15 mouse cellular contexts compared by ENCODE assay signal in genomic region chr6:134262383-134262782, GRCm38 (mm10).
DNase-seq lines count a peak whose midpoint lies in the region; ATAC-seq and TF ChIP-seq lines count a peak whose summit lies in the region.
"Had no signal": no experiment of that assay in that cellular context is flagged by ENCODE, and none has a peak within 500 bp of the region (broad histone marks: within the 10 kb centered on the region; RNA-seq: fewer than 3 reads in every experiment).

No protein-coding gene starts in this region.

- H3K4me3 ChIP-seq in heart, adult 2 months: no peak overlapping the region
- no peak overlapping the region for H3K4me3 ChIP-seq in lung, embryonic 15.5 days
- H3K4me3 ChIP-seq in intestine, embryonic 14.5 days (ENCODE audit: low read depth, low read length): no peak overlapping the region
- H3K4me3 ChIP-seq in stomach, embryonic 16.5 days (replicated peaks; ENCODE audit: low read length): no peak overlapping the region
- H3K4me3 ChIP-seq: forebrain, embryonic 10.5 days; left cerebral cortex, adult 2 months had no signal

- no peak for ATAC-seq in lung, embryonic 15.5 days (ENCODE audit: borderline replicate concordance, extremely low read depth, low FRiP score, low TSS enrichment)
- no peak for ATAC-seq in intestine, embryonic 14.5 days (replicated peaks; ENCODE audit: low FRiP score, low TSS enrichment, low read depth)
- ATAC-seq in stomach, embryonic 16.5 days (ENCODE audit: insufficient read depth, low FRiP score): no peak
- ATAC-seq in frontal cortex, adult (ENCODE audit: low TSS enrichment): no peak
- ATAC-seq: hindbrain, postnatal 0 days had no signal

- no peaks in the 10 kb centered on the region for H3K27me3 ChIP-seq in heart, adult 2 months (ENCODE audit: control insufficient read depth, insufficient read depth, low read length)
- no peaks in the 10 kb centered on the region for H3K27me3 ChIP-seq in lung, embryonic 15.5 days
- H3K27me3 ChIP-seq in intestine, embryonic 14.5 days (replicated peaks; ENCODE audit: control insufficient read depth, insufficient read depth, low read length): no peaks in the 10 kb centered on the region
- H3K27me3 ChIP-seq in stomach, embryonic 16.5 days (ENCODE audit: control insufficient read depth, insufficient read depth, low read length): no peaks in the 10 kb centered on the region

- no peak for TF ChIP-seq CTCF in heart, adult 2 months (IDR thresholded peaks at IDR 0.05)

- H3K4me1 ChIP-seq in heart, adult 2 months (ENCODE audit: control insufficient read depth, insufficient read depth, low read length): peaks cover 10% of the 10 kb centered on the region
- peaks cover 15% of the 10 kb centered on the region for H3K4me1 ChIP-seq in lung, embryonic 15.5 days
- H3K4me1 ChIP-seq in intestine, embryonic 14.5 days (replicated peaks; ENCODE audit: control insufficient read depth, insufficient read depth, low read length): no peaks in the 10 kb centered on the region
- H3K4me1 ChIP-seq in stomach, embryonic 16.5 days (ENCODE audit: control insufficient read depth, insufficient read depth, low read length): peaks cover 6% of the 10 kb centered on the region; the same call in 1 of the 2 replicates
- H3K4me1 ChIP-seq: forebrain, embryonic 10.5 days had no signal

- TF ChIP-seq POLR2A in heart, adult 2 months (IDR thresholded peaks at IDR 0.05; ENCODE audit: insufficient read depth, low read depth, low read length): no peak

- no peak overlapping the region for H3K9ac ChIP-seq in heart, adult 2 months (ENCODE audit: low read depth, low read length)
- no peak overlapping the region for H3K9ac ChIP-seq in lung, embryonic 15.5 days
- H3K9ac ChIP-seq in intestine, embryonic 14.5 days (ENCODE audit: low read length): no peak overlapping the region
- no peak overlapping the region for H3K9ac ChIP-seq in stomach, embryonic 16.5 days (ENCODE audit: low read length)

- no peaks in the 10 kb centered on the region for H3K79me2 ChIP-seq in heart, adult 2 months (replicated peaks; ENCODE audit: control insufficient read depth, insufficient read depth, low read length)

- peaks cover 15% of the 10 kb centered on the region for H3K36me3 ChIP-seq in heart, adult 2 months (ENCODE audit: control insufficient read depth, insufficient read depth, low read length)
- H3K36me3 ChIP-seq in lung, embryonic 15.5 days: peaks cover 57% of the 10 kb centered on the region
- H3K36me3 ChIP-seq in intestine, embryonic 14.5 days (ENCODE audit: control insufficient read depth, insufficient read depth, low read length): peaks cover 60% of the 10 kb centered on the region
- peaks cover 35% of the 10 kb centered on the region for H3K36me3 ChIP-seq in stomach, embryonic 16.5 days (ENCODE audit: control insufficient read depth, insufficient read depth, low read length)

- TF ChIP-seq EP300 in heart, adult 2 months (IDR thresholded peaks at IDR 0.05; ENCODE audit: insufficient read depth, low read depth, low read length): no peak

- WGBS in heart, adult 2 months: 43% methylated on average over 4 of the region's 4 CpGs
- 77% methylated on average over 4 of the region's 4 CpGs for WGBS in lung, embryonic 15.5 days
- WGBS in intestine, embryonic 14.5 days: 88% methylated on average over 4 of the region's 4 CpGs
- WGBS in stomach, embryonic 16.5 days: 71% methylated on average over 4 of the region's 4 CpGs

- H3K9me3 ChIP-seq in lung, embryonic 15.5 days: no peaks in the 10 kb centered on the region
- peaks cover 6% of the 10 kb centered on the region; the same call in 1 of the 2 replicates for H3K9me3 ChIP-seq in intestine, embryonic 14.5 days (ENCODE audit: control insufficient read depth, low read length)
- H3K9me3 ChIP-seq in stomach, embryonic 16.5 days (replicated peaks; ENCODE audit: control insufficient read depth, low read length): peaks cover 5% of the 10 kb centered on the region; the same call in 1 of the 2 replicates

- no peak for DNase-seq in heart, adult 2 months
- DNase-seq in heart, postnatal 25 days (ENCODE audit: low spot score): no peak
- no peak for DNase-seq in lung, postnatal 10 days
- no peak for DNase-seq in intestine, embryonic 14.5 days (ENCODE audit: low spot score)
- DNase-seq: cerebellum, adult 18-20 months; embryo, embryonic 11 days; gastrocnemius, postnatal 14 days; kidney, postnatal 36 days; thymus, postnatal 4 days had no signal

- intact Hi-C loops in heart, adult 2 months (cut with DNase I): no loop called here
- intact Hi-C loops in heart, postnatal 25 days (cut with DNase I): loop anchor here (5.0 kb wide), 1 partner anchor 225 kb away; the partner anchor contains the start of gene Etv6

- H3K4me2 ChIP-seq in lung, embryonic 15.5 days: no peak overlapping the region
- no peak overlapping the region for H3K4me2 ChIP-seq in intestine, embryonic 14.5 days (ENCODE audit: low read length)
- no peak overlapping the region for H3K4me2 ChIP-seq in stomach, embryonic 16.5 days (ENCODE audit: low read depth, low read length)

- H3K27ac ChIP-seq in heart, adult 2 months: peak overlapping the region; percentile 43
- peak overlapping the region; percentile 70 for H3K27ac ChIP-seq in lung, embryonic 15.5 days
- H3K27ac ChIP-seq in intestine, embryonic 14.5 days (ENCODE audit: low read depth): peak overlapping the region; percentile 38; the same call in 1 of the 2 replicates
- H3K27ac ChIP-seq in stomach, embryonic 16.5 days (ENCODE audit: low read length): peak overlapping the region; percentile 73
- H3K27ac ChIP-seq: forebrain, embryonic 10.5 days; hindbrain, postnatal 0 days; left cerebral cortex, adult 2 months had no signal
